Mouse (Mus musculus) testis, adult 2 months (tissue): ENCODE measurements around the gene Slc6a20a. TPM values are rescaled to one million over a fixed set of nuclear protein-coding genes. Genes with fewer than 3 reads are reported as not detected.

Experiments used
- H3K27ac ChIP-seq: fragments of 200-500 bp; 2 replicates; pipeline ENCODE4 v1.5.1; 2012; ENCODE audit warnings: low read depth, low read length; ENCODE audit not compliant: control insufficient read depth, insufficient read depth
- H3K27me3 ChIP-seq: fragments of 200-500 bp; 2 replicates; pipeline ENCODE4 v1.6.1; 2012; ENCODE audit warnings: mild to moderate bottlenecking, low read length, moderate library complexity; ENCODE audit not compliant: control insufficient read depth, insufficient read depth
- H3K36me3 ChIP-seq: fragments of 200-500 bp; 2 replicates; pipeline ENCODE4 v1.6.1; 2012; ENCODE audit warnings: mild to moderate bottlenecking, low read length; ENCODE audit not compliant: control insufficient read depth, insufficient read depth
- H3K4me1 ChIP-seq: fragments of 200-500 bp; 2 replicates; pipeline ENCODE4 v1.6.1; 2012; ENCODE audit warnings: low read length; ENCODE audit not compliant: control insufficient read depth, insufficient read depth
- H3K4me3 ChIP-seq: fragments of 200-500 bp; 2 replicates; pipeline ENCODE4 v1.5.1; 2012; ENCODE audit warnings: low read depth, mild to moderate bottlenecking, low read length, moderate library complexity, mixed read lengths; ENCODE audit not compliant: control insufficient read depth
- CTCF ChIP-seq: fragments of 200-500 bp; IDR thresholded peaks from 2 replicates; pipeline ENCODE4 v1.5.1; 2012; ENCODE audit warnings: low read depth, mild to moderate bottlenecking, inconsistent platforms, low read length, moderate library complexity; ENCODE audit not compliant: control insufficient read depth, insufficient read depth, insufficient replicate concordance
- POLR2A ChIP-seq: fragments of 200-500 bp; IDR thresholded peaks from 2 replicates; pipeline ENCODE4 v1.6.1; 2012; ENCODE audit warnings: low read depth, mild to moderate bottlenecking, inconsistent platforms, low read length, moderate library complexity; ENCODE audit not compliant: control insufficient read depth
- polyA plus RNA-seq: library from polyadenylated mRNA; depleted of rRNA; stranded (reverse); fragments of >200 nt; gene quantifications from 2 replicates; pipeline ENCODE4 v1.2.3, GENCODE M21; 2012; rRNA removed

Slc6a20a gene
- polyA plus RNA-seq, 1 experiment, result 5.9 TPM

GRCm38 (mm10) chr9:123597376-123597775, 81.3 kb downstream of the Slc6a20a start:
- TF ChIP-seq POLR2A, result no peak
- no peak for TF ChIP-seq CTCF
- Histone ChIP-seq H3K4me3 (no peak overlapping the region), H3K4me1 (no peaks in the 10 kb centered on the region), H3K27ac (no peak overlapping the region), H3K27me3 (no peaks in the 10 kb centered on the region), H3K36me3 (no peaks in the 10 kb centered on the region)

GRCm38 (mm10) chr9:123596910-123597309, 81.8 kb downstream of the Slc6a20a start:
- H3K27me3 ChIP-seq, result no peaks in the 10 kb centered on the region
- no peak overlapping the region for H3K27ac ChIP-seq
- no peak for TF ChIP-seq CTCF
- TF ChIP-seq POLR2A, result no peak
- H3K4me3 ChIP-seq, result no peak overlapping the region
- no peaks in the 10 kb centered on the region for H3K36me3 ChIP-seq
- no peaks in the 10 kb centered on the region for H3K4me1 ChIP-seq

- Histone ChIP-seq H3K27ac (no peak overlapping the region), H3K27me3 (no peaks in the 10 kb centered on the region), H3K4me1 (no peaks in the 10 kb centered on the region), H3K4me3 (no peak overlapping the region), H3K36me3 (no peaks in the 10 kb centered on the region)
- TF ChIP-seq CTCF, result no peak
- no peak for TF ChIP-seq POLR2A
These were observed 83.5 kb downstream of the Slc6a20a start for GRCm38 (mm10) chr9:123595194-123595593.

GRCm38 (mm10) chr9:123589240-123589910, 89.3 kb downstream of the Slc6a20a start:
- H3K36me3 ChIP-seq, result no peaks in the 10 kb centered on the region
- no peaks in the 10 kb centered on the region for H3K27me3 ChIP-seq
- H3K4me3 ChIP-seq, result no peak overlapping the region
- no peaks in the 10 kb centered on the region for H3K4me1 ChIP-seq
- TF ChIP-seq CTCF (no peak), POLR2A (no peak)
- H3K27ac ChIP-seq, result no peak overlapping the region

Other genes starting within 250 kb of the Slc6a20a start
- 34.7 and 43.1 TPM in 2 replicates for gene Limd1, start 200.2 kb downstream of the Slc6a20a start, polyA plus RNA-seq
- gene Sacm1l, start 149.1 kb downstream of the Slc6a20a start, polyA plus RNA-seq, result 2.9 and 5.1 TPM in 2 replicates
- 2.2 and 2.4 TPM in 2 replicates for gene Slc6a20b, start 46.3 kb downstream of the Slc6a20a start, polyA plus RNA-seq
- gene Ccr9, start 446 bp downstream of the Slc6a20a start, polyA plus RNA-seq, result 0.04 TPM in 1 of 2 replicates, not detected in the other
- gene Lztfl1, start 38.8 kb upstream of the Slc6a20a start, polyA plus RNA-seq, result 28.6 and 35.9 TPM in 2 replicates
- gene Cxcr6, start 127.6 kb upstream of the Slc6a20a start, polyA plus RNA-seq, result 0.05 TPM in 1 of 2 replicates, not detected in the other
- gene Fyco1, start 173.0 kb upstream of the Slc6a20a start, polyA plus RNA-seq, result 18.6 and 25.5 TPM in 2 replicates
- gene Xcr1, start 183.1 kb upstream of the Slc6a20a start, polyA plus RNA-seq, result 0.10 and 0.20 TPM in 2 replicates